Mouse (Mus musculus) neural tube, embryonic 13.5 days (tissue): ENCODE data around the gene Jmjd6. TPM values are rescaled to one million over a fixed set of nuclear protein-coding genes. Genes with fewer than 3 reads are reported as not detected.

Experiments
- ATAC-seq: fragments of 200-750 bp; cut with Nextera tagmentation; 2 replicates; pipeline ENCODE4 v1.8.0; 2017; ENCODE audit warnings: low read depth, mild to moderate bottlenecking, moderate TSS enrichment, moderate library complexity
- H3K27ac ChIP-seq: fragments of 300-500 bp; sonication (generic); replicated peaks from 2 replicates; pipeline ENCODE4 v1.5.1; 2015; ENCODE audit warnings: moderate library complexity, mild to moderate bottlenecking, inconsistent platforms
- H3K27me3 ChIP-seq: fragments of 300-500 bp; sonication (generic); 2 replicates; pipeline ENCODE4 v1.6.1; 2015; ENCODE audit warnings: mild to moderate bottlenecking, inconsistent platforms
- H3K36me3 ChIP-seq: fragments of 300-500 bp; sonication (generic); 2 replicates; pipeline ENCODE4 v1.6.1; 2015; ENCODE audit warnings: mild to moderate bottlenecking, inconsistent platforms
- H3K4me1 ChIP-seq: fragments of 300-500 bp; sonication (generic); replicated peaks from 2 replicates; pipeline ENCODE4 v1.6.1; 2015; ENCODE audit warnings: inconsistent platforms
- H3K4me2 ChIP-seq: fragments of 300-500 bp; sonication (generic); 2 replicates; pipeline ENCODE4 v1.6.1; 2015; ENCODE audit warnings: inconsistent platforms, mild to moderate bottlenecking, moderate library complexity
- H3K4me3 ChIP-seq: fragments of 300-500 bp; sonication (generic); 2 replicates; pipeline ENCODE4 v1.5.1; 2015; ENCODE audit warnings: mild to moderate bottlenecking, inconsistent platforms
- H3K9ac ChIP-seq: fragments of 300-500 bp; sonication (generic); 2 replicates; pipeline ENCODE4 v1.6.1; 2015; ENCODE audit warnings: moderate library complexity, mild to moderate bottlenecking, inconsistent platforms
- H3K9me3 ChIP-seq: fragments of 300-500 bp; sonication (generic); 2 replicates; pipeline ENCODE4 v1.6.1; 2016; ENCODE audit warnings: inconsistent platforms
- WGBS: fragments of 180-500 bp; shearing (Covaris S2); methylation state at CpG from one replicate; pipeline ENCODE4 v1.1.7; 2015; 5-methylcytosine and 5-hydroxymethylcytosine counted together
- polyA plus RNA-seq: library from polyadenylated mRNA; unstranded; fragments of >200 nt; fragmentation: Nextera tagmentation; extraction: Ambion mirVana; gene quantifications from 2 replicates; pipeline ENCODE4 v1.2.1, GENCODE M21; 2015

The Jmjd6 gene
- 75.3 and 81.2 TPM in 2 replicates for polyA plus RNA-seq

DNA sequence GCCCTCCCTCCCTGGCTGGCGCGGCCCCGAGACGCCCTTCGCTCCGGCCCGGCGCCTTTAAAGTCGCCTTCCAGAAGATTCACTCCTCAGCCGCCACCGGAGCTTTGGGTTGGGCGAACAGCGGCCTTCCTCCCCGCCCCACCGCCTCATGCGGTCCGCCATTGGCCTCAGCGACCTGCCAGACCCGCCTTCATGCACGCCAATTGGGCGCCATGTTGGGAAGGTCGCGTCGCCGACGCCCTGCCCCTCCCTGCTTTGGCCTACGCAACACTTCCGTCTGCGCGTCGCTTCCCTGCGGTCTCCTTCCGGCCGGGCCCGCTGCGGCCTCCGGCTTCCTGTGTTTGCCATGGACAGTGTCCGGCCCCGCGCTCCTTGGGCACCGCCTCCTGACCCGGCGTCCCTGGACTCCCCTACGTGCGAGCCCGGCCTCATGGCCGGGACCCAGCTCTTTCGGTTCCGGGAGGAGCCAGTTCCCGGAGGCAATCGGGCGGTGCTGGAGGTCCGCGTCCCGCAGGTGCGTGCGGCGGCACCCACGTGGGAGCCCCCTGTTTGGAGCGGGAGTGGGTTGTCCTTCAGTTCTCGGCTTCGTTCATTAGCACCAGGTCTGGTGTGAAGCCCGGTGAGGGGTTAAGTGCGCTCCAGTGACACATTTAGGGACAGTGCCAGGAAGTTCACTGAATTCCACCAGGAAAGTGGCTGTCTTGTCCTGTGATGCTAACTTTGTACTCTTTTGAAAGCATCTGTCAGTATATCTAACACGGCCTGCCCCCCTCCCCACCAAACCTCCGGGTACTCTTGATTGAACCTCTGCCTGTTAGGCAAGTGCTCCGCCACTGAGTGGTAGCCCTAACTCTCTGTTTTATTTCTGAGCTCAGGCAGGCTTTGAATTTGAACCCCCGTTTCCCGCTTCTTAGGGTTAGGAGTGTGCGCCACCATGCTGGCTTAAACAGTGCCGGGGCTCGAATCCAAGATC is at the start of gene Jmjd6, which contains the start of gene Mettl23:
Gene Jmjd6, minus strand, starts transcription at position 189 of the 973 bp plus-strand sequence.
Gene Mettl23, plus strand, starts transcription at position 18 of the 973 bp plus-strand sequence.
- ATAC-seq, result peak; percentile 97
- Histone ChIP-seq H3K9ac (peak within 1 kb of the TSS; percentile 91), H3K27me3 (no peaks in the 10 kb centered on the region), H3K4me2 (peak within 1 kb of the TSS; percentile 94), H3K4me1 (peaks cover 65% of the 10 kb centered on the region), H3K27ac (peak within 1 kb of the TSS; percentile 97), H3K9me3 (no peaks in the 10 kb centered on the region), H3K36me3 (peaks cover 52% of the 10 kb centered on the region), H3K4me3 (peak within 1 kb of the TSS; percentile 82)
- WGBS, result under 1% methylated on average over 72 of the region's 72 CpGs

- peaks cover 9% of the 10 kb centered on the region for H3K4me1 ChIP-seq
- ATAC-seq, result no peak
- no peaks in the 10 kb centered on the region for H3K9me3 ChIP-seq
- no peaks in the 10 kb centered on the region for H3K36me3 ChIP-seq
- no peak overlapping the region for H3K4me3 ChIP-seq
- no peak overlapping the region for H3K9ac ChIP-seq
- H3K27ac ChIP-seq, result no peak overlapping the region
- H3K4me2 ChIP-seq, result no peak overlapping the region
- 55% methylated on average over 5 of the region's 5 CpGs for WGBS
- H3K27me3 ChIP-seq, result peaks cover 6% of the 10 kb centered on the region; the same call in 1 of the 2 replicates
Observed at GRCm38 (mm10) chr11:116887136-116887535, 43.9 kb upstream of the Jmjd6 start.

GRCm38 (mm10) chr11:116885275-116886151 is 42.3 kb upstream of the Jmjd6 start:
- H3K36me3 ChIP-seq, result no peaks in the 10 kb centered on the region
- H3K9ac ChIP-seq, result no peak overlapping the region
- peak overlapping the region; percentile 48 for H3K4me2 ChIP-seq
- peaks cover 9% of the 10 kb centered on the region for H3K4me1 ChIP-seq
- 5% methylated on average over 28 of the region's 28 CpGs for WGBS
- H3K27me3 ChIP-seq, result peaks cover 6% of the 10 kb centered on the region; the same call in 1 of the 2 replicates
- no peaks in the 10 kb centered on the region for H3K9me3 ChIP-seq
- H3K4me3 ChIP-seq, result peak overlapping the region; percentile 14; the same call in 1 of the 2 replicates
- no peak overlapping the region for H3K27ac ChIP-seq
- peak; percentile 70 for ATAC-seq

DNA sequence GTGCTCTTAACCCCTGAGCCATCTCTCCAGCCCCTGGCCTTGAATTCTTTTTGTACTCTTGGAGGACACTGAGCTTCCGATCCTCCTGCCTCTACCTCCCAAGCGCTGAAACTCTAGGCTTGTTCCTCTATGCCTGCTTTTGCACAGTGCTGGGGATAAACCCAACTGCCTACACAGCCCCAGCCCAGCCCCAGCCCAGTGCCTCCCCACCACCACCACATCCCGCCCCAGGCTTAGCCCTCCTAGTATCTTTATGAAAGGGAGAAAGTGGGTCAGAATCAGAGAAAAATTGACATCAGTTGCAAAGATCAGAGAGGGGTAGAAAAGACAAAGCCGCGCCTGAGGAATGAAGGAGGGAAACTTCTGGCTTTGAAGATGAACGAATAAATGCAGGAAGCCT is 40.8 kb upstream of the Jmjd6 start:
- no peak overlapping the region for H3K27ac ChIP-seq
- H3K4me1 ChIP-seq, result peaks cover 9% of the 10 kb centered on the region
- no peak overlapping the region for H3K9ac ChIP-seq
- no peak overlapping the region for H3K4me3 ChIP-seq
- ATAC-seq, result no peak
- WGBS, result 84% methylated on average over 6 of the region's 6 CpGs
- no peaks in the 10 kb centered on the region for H3K9me3 ChIP-seq
- H3K27me3 ChIP-seq, result peaks cover 6% of the 10 kb centered on the region; the same call in 1 of the 2 replicates
- no peaks in the 10 kb centered on the region for H3K36me3 ChIP-seq
- no peak overlapping the region for H3K4me2 ChIP-seq

GRCm38 (mm10) chr11:116882446-116882845 is 39.2 kb upstream of the Jmjd6 start:
- ATAC-seq, result no peak
- H3K27ac ChIP-seq, result no peak overlapping the region
- WGBS, result 81% methylated on average over 10 of the region's 10 CpGs

DNA sequence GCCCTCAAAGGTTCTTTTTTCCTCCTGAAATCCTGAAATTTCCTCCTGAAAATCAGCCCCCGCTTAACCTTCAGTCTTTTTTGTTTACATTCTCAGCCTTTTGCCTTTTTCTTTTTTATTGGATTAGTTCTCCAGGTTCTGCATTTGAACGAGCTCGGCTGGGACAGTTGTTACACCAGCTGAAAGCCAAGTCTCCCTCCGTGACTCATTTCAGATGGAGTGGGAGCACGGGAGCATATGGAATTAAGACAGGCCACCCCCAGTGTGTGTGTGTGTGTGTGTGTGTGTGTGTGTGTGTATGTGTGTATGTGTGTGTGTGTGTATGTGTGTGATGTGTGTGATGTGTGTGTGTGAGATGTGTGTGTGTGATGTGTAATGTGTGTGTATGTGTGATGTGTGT is 38.2 kb upstream of the Jmjd6 start:
- 77% methylated on average over 5 of the region's 5 CpGs for WGBS
- Histone ChIP-seq H3K36me3 (no peaks in the 10 kb centered on the region), H3K4me1 (peaks cover 9% of the 10 kb centered on the region), H3K4me2 (no peak overlapping the region), H3K27me3 (no peaks in the 10 kb centered on the region), H3K4me3 (no peak overlapping the region), H3K9me3 (no peaks in the 10 kb centered on the region), H3K27ac (no peak overlapping the region), H3K9ac (no peak overlapping the region)
- no peak for ATAC-seq

More at GRCm38 (mm10) chr11:116882446-116882845, 39.2 kb upstream of the Jmjd6 start:
- H3K27me3 ChIP-seq, result peaks cover 6% of the 10 kb centered on the region; the same call in 1 of the 2 replicates
- H3K9ac ChIP-seq, result no peak overlapping the region
- H3K36me3 ChIP-seq, result no peaks in the 10 kb centered on the region
- H3K4me1 ChIP-seq, result peaks cover 9% of the 10 kb centered on the region
- no peak overlapping the region for H3K4me2 ChIP-seq
- H3K9me3 ChIP-seq, result no peaks in the 10 kb centered on the region
- H3K4me3 ChIP-seq, result no peak overlapping the region

DNA sequence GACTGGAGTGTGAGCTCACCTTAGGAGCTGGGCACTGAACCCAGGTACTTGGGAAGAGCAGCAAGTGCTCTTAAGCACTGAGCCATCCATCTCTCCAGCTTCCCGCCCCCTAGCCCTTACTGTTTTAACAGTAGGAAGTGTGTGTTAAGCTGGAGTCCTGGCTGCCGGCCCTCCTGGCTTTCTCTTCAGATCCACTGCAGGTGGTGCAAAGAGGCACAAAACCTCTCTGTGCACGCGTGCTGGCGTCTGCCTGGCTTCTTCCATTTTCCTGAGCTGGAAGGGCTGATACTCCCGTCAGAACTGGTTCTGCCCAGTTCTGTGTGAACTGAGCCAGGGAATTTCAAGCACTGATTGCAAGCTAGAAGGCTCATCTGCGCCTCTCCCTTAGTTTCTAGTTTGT is 37.6 kb upstream of the Jmjd6 start:
- no peaks in the 10 kb centered on the region for H3K9me3 ChIP-seq
- peaks cover 6% of the 10 kb centered on the region for H3K4me1 ChIP-seq
- H3K9ac ChIP-seq, result no peak overlapping the region
- no peak overlapping the region for H3K27ac ChIP-seq
- H3K4me2 ChIP-seq, result no peak overlapping the region
- WGBS, result 64% methylated on average over 7 of the region's 7 CpGs
- H3K36me3 ChIP-seq, result peaks cover 2% of the 10 kb centered on the region; the same call in 1 of the 2 replicates
- no peak for ATAC-seq
- H3K4me3 ChIP-seq, result no peak overlapping the region
- H3K27me3 ChIP-seq, result no peaks in the 10 kb centered on the region

- Histone ChIP-seq H3K9me3 (no peaks in the 10 kb centered on the region), H3K4me1 (no peaks in the 10 kb centered on the region), H3K9ac (no peak overlapping the region), H3K4me2 (no peak overlapping the region), H3K27ac (no peak overlapping the region), H3K27me3 (no peaks in the 10 kb centered on the region), H3K4me3 (no peak overlapping the region), H3K36me3 (peaks cover 24% of the 10 kb centered on the region)
- no peak for ATAC-seq
- 91% methylated on average over 8 of the region's 8 CpGs for WGBS
Observed at GRCm38 (mm10) chr11:116878454-116878853, 35.2 kb upstream of the Jmjd6 start.

- Histone ChIP-seq H3K4me3 (no peak overlapping the region), H3K4me1 (no peaks in the 10 kb centered on the region), H3K27ac (no peak overlapping the region), H3K36me3 (peaks cover 54% of the 10 kb centered on the region), H3K27me3 (no peaks in the 10 kb centered on the region), H3K4me2 (no peak overlapping the region), H3K9ac (no peak overlapping the region), H3K9me3 (no peaks in the 10 kb centered on the region)
- ATAC-seq, result no peak
- WGBS, result 90% methylated on average over 20 of the region's 20 CpGs
Observed at GRCm38 (mm10) chr11:116873987-116874386, 30.7 kb upstream of the Jmjd6 start.

GRCm38 (mm10) chr11:116871538-116871937 is 28.3 kb upstream of the Jmjd6 start:
- Histone ChIP-seq H3K4me2 (no peak overlapping the region), H3K27ac (no peak overlapping the region), H3K4me3 (no peak overlapping the region), H3K9ac (no peak overlapping the region), H3K4me1 (no peaks in the 10 kb centered on the region), H3K36me3 (peaks cover 78% of the 10 kb centered on the region), H3K27me3 (no peaks in the 10 kb centered on the region), H3K9me3 (no peaks in the 10 kb centered on the region)
- 91% methylated on average over 9 of the region's 9 CpGs for WGBS
- ATAC-seq, result no peak

DNA sequence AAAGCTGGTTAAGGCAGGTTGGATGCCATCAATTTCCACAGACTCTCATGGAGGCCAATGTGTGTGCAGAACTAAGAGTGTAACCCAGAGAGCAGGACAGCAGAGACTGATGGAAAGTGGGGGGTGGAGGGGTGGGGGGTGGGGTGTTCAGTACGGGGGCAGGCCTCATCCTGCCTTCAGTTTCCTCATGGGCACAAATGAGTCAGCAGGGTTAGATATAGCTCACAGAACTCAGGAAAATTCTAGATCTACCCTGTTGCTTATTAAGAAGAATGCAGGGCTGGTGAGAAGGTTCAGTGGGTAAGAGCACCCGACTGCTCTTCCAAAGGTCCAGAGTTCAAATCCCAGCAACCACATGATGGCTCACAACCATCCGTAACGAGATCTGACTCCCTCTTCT is 26.4 kb upstream of the Jmjd6 start:
- Histone ChIP-seq H3K4me3 (no peak overlapping the region), H3K4me2 (no peak overlapping the region), H3K27ac (no peak overlapping the region), H3K9ac (no peak overlapping the region), H3K36me3 (peaks cover 85% of the 10 kb centered on the region), H3K27me3 (no peaks in the 10 kb centered on the region), H3K4me1 (no peaks in the 10 kb centered on the region), H3K9me3 (no peaks in the 10 kb centered on the region)
- no peak for ATAC-seq
- 84% methylated on average over 4 of the region's 4 CpGs for WGBS

DNA sequence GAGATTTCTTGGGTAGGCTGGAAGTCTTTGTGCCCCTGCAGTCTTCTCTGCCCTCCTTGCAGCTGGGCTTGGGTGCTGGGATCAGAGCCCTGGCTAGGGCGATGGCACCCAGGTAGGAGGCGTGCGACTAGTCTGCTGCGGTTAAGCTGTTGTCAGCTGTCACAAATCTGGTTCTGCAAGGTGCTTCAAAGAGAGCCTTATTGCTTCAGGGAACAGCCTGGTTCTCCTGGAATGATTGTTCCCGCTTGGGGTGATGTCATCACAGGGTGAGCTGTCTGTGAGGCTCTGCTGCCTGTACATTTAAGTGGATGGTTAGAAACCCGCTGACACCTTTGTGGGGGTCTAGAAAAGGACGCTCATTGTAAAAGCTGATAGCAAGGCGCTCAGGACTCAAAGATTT is 26.0 kb upstream of the Jmjd6 start:
- Histone ChIP-seq H3K36me3 (peaks cover 85% of the 10 kb centered on the region), H3K4me1 (no peaks in the 10 kb centered on the region), H3K27me3 (no peaks in the 10 kb centered on the region), H3K4me3 (no peak overlapping the region), H3K4me2 (no peak overlapping the region), H3K27ac (no peak overlapping the region), H3K9ac (no peak overlapping the region; the same call in 1 of the 2 replicates), H3K9me3 (no peaks in the 10 kb centered on the region)
- 90% methylated on average over 8 of the region's 8 CpGs for WGBS
- no peak for ATAC-seq
